8 mouse cellular contexts compared by ENCODE assay signal in genomic region chr7:92457791-92458190, GRCm38 (mm10).
DNase-seq lines count a peak whose midpoint lies in the region.

No protein-coding gene starts in this region.

- peak; percentile 2 for DNase-seq in ovary, postnatal 14 days (ENCODE audit: low spot score)
- DNase-seq in ovary, postnatal 10 days (ENCODE audit: low spot score) = no peak
- peak; percentile 96 for DNase-seq in fibroblast of lung, adult 2 months (ENCODE audit: low read depth)
- peak; percentile 35 for DNase-seq in heart, postnatal 25 days (ENCODE audit: low spot score)
- peak; percentile 1 to 18 for DNase-seq in urinary bladder, postnatal 36 days (ENCODE audit: low spot score in 2 of 2)
- no peak for DNase-seq in thymus, postnatal 36 days
- no peak for DNase-seq in kidney, postnatal 10 days
- DNase-seq in left cerebral cortex, postnatal 25 days (ENCODE audit: low spot score in 2 of 2) = no peak

- intact Hi-C loops in heart, postnatal 25 days (cut with DNase I) = no loop called here
- intact Hi-C loops in left cerebral cortex, postnatal 25 days (cut with DNase I) = no loop called here

Comparison
In these comparisons a context has a peak if more than half of its experiments do, and no peak if none do; other contexts are left out.
1. DNase-seq: peak in ovary, postnatal 14 days (single experiment), fibroblast of lung, adult 2 months (single experiment), heart, postnatal 25 days (single experiment) and urinary bladder, postnatal 36 days (2 of 2); none in ovary, postnatal 10 days (single experiment), thymus, postnatal 36 days (0 of 2), kidney, postnatal 10 days (single experiment) and left cerebral cortex, postnatal 25 days (0 of 2).